Mouse (Mus musculus): ENCODE data around the gene Eef1akmt3. TPM values are rescaled to one million over a fixed set of nuclear protein-coding genes. Genes with fewer than 3 reads are reported as not detected.

Gene Eef1akmt3
- polyA plus RNA-seq, 1 experiment: 1.1 TPM

DNA sequence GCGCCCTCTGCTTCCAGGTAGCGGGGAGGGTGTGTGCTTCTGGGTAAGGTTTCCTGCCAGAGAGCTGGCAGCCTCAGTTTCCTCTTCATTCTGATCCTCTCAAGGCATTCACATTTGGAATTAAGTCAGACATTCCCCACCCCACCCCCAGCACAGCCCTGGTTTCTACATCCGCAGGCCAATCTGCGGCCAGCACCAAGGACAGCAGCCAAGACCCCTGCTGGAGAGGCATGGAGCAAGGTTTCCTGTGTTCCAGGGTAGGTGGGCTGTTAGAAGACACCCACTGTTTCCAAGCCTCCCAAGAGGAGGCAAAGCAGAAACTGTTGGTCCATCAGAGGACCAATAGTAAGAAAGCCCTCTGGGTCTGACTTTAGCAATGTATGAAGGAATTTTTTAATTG, 13.3 kb upstream of the Eef1akmt3 start:
- DNase-seq (ENCODE audit: low spot score): no peak

DNA sequence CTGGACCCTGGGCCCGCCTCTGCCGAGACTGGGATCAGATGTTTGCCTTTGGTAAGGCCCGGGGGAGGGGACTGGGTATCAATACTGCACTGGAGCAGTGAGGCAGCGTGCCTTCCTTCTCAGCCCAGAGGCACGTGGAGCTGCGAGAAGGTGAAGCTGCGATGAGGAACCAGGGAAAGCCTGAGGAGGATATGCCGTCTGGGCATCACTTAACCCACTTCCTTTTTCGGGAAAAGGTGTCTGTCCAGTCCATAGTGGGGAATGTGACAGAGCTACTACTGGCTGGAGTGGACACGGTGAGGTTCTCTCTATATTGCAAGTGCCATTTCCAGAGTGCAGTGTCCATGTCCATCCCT, 8.8 kb upstream of the Eef1akmt3 start:
- DNase-seq (ENCODE audit: low spot score): no peak

DNA sequence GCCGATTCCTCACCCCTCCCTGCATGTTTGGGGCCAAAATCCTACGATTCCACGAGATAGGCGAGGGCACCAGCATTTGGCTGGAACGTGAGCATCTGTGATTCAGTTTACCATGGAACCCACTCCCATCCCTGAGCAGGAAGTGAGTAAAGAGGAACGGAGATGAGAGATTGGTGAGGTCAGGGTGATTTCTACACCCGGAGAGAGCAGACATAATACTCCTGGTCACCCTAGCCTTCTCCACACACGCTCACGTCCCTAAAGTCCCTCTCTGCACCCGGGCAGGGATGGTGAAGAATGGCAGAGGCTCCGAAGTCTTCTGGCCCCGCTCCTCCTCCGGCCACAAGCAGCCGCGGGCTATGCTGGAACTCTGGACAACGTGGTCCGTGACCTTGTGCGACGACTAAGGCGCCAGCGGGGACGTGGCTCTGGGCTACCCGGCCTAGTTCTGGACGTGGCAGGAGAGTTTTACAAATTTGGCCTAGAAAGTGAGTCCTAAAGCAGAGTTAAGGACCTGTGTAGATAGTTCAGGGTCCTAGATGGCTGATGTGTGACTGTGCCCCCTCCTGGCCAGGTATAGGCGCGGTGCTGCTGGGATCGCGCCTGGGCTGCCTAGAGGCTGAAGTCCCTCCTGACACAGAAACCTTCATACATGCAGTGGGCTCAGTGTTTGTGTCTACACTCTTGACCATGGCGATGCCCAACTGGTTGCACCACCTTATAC, 8.2 kb upstream of the Eef1akmt3 start:
- no peak for DNase-seq (ENCODE audit: low spot score)

DNA sequence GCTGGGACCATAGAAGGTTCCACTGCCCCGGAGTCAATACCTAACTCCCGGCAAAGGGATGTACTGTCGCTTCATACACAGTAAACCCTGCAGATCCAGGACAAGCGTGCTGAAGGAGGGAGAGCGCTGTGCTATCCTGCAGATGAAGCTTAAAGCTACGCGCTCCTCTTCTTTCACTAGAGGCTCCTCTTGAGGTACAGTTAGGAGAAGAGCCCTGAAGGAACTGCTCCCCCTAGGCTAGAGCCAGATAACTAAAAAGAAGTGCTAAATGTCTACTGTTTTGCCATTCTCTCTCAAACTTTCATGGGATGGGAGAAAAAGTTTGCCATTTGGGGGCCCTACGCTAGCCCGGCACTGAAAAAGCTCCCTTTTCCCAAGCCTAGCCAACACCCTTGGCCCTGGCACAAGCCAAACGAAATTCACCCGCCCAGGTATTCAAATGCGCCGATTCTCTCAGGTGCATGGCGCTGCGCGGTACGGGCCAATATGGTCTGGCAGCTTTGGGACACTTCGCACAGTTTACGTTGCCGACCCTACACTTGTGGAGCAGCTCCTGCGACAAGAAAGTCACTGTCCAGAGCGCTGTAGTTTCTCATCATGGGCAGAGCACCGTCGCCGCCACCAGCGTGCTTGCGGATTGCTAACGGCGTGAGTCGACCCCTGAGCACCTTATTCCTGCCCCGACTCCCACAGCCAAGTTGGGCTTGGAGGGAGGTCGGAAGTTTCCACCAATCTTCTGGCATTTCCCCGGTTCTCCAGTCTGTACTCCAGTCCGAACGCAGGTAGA, 7.5 kb upstream of the Eef1akmt3 start:
- DNase-seq (ENCODE audit: low spot score): no peak

DNA sequence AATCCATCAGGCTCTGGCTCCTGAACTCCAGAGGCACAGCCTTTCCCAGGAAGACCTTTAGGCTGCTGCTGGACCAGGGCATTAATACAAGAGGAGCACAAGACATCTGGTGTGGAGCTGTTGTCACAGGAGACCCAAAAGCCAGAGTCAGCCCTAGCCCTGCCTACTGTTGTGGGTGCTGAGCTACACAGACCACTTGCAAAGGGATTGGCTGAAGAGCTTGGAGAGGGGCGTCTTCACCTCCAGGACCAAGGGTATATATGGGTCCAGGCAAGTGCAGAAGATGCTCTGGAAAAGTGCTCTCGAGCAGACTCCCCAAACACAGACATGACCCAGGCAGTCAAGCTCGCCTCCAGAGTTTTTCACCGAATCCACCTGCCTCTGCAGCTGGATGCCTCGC, 6.6 kb upstream of the Eef1akmt3 start, which contains the start of gene Cyp27b1:
TSS of gene Cyp27b1 (plus strand) at position 297 of the 400 bp plus-strand sequence.
- DNase-seq (ENCODE audit: low spot score): no peak

DNA sequence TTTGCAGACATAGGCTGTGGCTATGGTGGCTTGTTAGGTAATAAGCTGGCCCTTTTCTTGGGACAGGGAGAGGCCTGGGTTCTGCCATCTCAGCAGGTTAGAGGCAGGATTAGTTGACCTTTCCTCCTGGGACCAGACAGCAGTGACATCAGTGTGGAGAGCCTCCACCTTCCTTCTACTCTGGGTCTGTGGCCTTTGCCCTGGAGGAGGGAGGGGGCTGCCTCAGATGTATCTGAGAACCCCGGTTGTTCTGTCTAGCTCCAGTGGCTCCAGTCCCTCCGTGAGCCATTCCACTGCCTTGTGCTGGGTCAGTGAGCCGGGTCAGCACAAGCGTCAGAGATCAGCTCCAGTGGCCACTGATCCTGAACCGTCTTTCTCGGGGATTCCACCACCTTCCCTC, 1.9 kb upstream of the Eef1akmt3 start:
- no peak for DNase-seq (ENCODE audit: low spot score)

DNA sequence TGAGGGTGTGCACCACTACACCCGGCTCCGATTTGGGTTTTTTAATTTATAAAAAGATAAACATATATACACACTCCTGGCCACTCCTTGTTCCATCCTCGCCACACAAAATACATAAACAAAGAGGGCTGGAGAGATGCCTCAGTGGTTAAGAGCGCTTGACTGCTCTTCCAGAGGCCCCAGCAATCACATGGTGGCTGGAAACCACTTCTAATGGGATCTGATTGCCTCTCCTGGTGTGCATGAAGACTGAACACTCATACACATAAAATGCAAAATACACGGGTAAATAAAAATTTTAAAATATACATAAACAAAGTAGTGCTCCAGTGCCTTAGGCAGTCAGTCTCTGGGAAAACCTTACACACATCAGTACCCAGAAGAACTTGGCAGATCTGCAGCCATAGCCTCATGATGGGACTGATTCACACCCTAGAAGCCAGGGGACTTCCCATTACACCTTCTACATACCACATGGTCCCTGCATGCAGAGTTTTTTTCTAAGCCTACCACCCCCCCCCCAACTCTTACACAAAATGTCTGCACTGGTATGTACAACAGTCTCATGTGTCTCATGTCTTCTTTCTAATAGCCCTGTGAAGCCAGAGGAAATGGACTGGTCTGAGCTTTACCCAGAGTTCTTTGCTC, 1.3 kb upstream of the Eef1akmt3 start:
- no peak for DNase-seq (ENCODE audit: low spot score)

DNA sequence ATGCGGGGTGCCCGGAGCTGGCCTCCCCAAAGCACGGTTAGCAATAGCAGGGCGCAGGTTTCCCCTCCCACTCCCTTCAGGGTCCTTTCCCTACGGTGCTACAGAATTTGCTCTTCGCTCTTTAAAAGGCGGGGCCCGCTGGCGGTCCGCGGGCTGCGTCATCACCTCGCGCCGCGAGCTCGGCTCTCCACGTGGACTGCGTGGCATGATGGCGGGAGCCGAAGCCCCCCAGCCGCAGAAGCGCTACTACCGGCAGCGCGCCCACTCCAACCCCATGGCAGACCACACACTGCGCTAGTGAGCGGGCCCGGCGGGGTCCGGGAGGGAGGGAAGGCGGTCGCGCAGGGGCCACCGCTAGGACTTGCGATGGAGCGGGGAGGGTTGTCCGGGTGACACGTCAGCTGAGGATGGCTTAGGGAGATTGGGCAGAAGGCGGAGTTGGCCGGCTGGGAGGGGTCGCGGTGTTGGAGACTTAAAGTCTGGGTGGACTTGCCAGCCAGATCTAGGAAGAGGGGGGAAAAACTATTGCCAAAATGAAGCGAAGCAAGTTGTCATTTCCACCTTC, 543 bp upstream of the Eef1akmt3 start:
- DNase-seq (ENCODE audit: low spot score): peak; percentile 87

DNA sequence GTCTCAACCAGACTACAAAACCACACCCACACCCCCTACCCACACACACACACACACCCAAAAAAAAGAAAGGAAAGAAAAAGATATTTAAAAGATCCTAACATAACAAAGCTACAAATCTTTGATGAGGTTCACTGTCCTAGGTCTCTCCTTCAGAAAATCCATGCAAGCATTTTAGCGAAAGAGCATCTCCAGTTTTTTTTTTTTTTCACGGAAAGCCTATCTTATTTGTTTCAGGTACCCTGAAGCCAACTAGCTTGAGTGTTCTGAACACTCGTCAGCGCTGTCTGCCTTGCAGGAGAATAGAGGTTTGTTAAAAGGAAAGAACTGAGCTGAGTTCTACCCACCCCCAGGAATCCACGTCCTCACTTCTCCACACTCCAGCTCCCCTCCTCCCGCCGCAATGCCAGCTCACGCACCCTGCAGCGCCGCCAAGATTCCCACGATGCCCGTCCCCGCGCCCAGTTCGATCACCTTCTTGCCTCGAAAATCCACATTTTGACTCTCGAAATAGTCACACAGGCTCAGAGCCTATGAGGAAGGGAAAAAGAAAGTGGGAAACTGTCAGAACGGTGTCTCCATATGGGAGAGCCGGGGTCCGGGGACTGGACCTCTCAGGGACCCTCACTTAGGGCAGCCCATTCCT, 621 bp downstream of the Eef1akmt3 start:
- no peak for DNase-seq (ENCODE audit: low spot score)

DNA sequence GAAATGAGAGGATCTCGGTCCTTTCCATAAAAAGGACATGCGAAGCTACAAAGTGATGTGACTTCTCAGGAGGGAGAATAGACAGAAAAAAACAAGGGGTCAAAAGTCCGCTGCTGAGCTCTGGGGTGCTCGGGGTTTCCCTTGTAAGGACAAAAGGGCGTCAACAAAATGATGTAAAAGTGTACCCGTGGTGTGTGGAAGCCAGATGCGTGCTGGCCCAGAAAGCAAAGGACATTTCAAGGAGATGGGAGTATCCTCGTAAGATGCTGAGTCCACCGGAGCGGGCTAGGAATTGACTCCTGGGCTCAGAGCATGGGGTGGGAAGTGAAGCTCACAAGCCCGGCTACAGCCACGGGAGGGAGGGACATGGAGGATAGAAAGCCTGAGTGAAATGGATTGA, 3.7 kb downstream of the Eef1akmt3 start:
- no peak for DNase-seq (ENCODE audit: low spot score)

DNA sequence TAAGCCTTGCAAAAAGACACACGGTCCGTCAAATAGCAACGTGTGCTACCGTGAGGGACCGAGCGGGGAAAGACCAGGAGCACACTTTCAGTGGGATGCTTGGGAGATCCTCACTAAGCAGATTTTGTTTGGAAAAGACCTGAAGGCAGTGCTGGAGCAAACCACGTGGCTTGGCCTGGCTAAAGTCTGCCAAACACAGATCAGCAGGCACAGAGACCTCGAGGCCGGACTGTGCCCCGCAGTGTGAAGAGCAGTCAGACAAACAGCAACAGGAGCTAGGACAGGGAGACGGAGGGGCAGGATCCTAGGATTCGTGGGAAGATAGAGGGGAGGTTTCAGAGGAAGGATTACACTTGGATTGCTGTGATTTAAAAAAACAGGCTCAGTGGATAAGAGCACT, 5.0 kb downstream of the Eef1akmt3 start:
- DNase-seq (ENCODE audit: low spot score): no peak

DNA sequence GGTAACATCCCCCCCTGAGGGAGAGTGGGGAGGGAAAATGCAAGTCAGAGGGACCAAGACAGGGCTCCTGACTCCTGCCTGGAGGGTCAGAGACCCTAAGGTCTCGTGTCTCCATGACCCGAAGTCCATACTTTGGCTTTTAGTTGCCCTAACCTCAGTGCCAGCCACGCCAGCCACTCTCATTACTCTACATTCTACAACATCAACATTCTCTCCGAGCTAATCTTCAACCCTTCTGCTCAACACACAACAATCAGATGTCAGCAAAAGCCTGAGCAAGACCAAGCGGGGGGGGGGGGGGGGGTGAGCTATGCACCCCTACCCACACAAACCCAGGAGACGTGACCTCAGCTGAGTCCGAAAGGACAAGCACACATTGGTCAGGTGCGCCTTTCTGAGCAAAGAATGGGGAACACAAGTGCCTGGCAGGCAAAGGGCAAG, 8.0 kb downstream of the Eef1akmt3 start:
- no peak for DNase-seq (ENCODE audit: low spot score)

DNA sequence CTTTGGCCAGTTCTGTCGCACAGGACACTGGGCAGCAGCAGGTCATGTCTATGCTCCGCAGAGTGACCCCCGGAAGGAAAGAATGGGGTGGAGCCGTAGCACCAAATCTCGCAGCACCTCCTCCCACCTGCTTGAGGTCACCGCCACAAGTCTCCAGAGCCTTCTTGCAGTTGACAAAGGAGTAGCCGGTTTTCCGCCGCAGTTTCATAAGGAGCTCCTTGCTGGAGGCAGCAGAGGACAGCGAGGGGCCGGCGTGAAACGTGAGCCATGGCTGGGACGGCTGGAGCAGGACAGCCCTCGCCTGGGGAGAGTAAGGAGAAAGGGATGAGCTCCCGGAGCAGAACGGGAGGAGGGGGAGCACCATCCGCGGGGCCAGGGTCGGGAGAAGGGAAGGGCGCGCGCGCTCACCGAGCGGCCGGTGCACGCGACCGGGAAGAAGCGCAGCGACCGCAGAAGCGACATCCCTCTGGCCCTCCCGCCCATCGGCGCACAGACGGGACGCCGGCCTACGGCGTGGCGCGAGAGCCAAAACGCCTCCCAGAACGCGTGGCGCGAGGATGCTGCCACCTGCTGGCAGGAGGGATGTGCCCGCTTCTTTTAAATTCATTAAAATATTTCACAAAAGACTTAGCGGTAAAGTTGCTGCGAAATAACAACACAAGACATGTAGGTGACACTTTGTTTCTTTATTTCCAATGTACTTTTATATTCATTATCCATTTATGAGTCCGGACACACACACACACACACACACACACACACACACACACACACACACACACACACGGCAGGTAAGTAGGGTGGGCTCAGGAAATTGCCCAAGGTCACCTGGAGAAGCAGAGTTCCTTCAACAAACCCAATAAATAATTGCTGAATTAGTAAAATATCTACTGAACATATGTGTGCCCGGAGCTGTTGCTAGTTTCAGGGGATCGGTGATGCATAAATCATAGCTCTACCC, 10.7 kb downstream of the Eef1akmt3 start, which contains the start of gene Tsfm:
TSS of gene Tsfm (minus strand) at position 505 of the 961 bp plus-strand sequence.
- peak; percentile 90 for DNase-seq (ENCODE audit: low spot score)

DNA sequence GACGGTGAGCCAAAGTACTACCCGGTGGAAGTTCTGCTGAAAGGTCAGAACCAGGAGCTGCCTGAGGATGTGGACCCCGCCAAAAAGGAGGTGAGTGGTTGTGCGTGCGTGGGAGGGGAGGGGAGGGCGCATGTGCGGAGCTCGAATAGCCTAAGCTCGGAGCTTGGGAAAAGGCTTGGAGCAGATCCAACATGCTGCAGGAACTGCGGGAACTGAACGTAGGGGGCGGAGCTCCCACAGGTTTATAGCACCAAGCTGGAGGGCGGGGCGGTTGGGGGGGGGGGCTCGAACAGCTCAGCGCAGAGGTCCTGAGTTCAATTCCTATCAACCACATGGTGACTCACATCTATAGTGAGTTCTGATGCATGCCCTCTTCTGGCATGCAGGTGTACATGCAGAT, 22.9 kb downstream of the Eef1akmt3 start:
- DNase-seq (ENCODE audit: low spot score): no peak

DNA sequence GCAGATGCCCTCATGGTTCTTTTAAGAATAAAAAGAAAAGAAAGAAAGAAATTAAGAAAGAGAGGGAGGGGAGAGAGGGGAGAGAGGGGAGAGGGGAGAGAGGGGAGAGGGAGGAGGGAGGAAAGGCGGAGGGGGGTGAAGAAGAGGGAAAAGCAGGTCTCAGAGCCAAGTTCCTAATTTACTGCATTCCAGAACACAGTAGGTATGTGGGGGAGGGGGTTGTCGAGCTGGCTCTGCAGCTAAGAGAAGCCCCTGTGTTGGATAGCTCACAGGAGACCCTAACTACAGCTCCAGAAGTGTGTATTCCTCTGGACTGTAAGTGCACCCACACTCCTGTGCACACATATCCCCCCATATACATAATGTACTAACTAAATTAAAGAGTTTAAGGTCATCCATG, 24.2 kb downstream of the Eef1akmt3 start:
- DNase-seq (ENCODE audit: low spot score): no peak

DNA sequence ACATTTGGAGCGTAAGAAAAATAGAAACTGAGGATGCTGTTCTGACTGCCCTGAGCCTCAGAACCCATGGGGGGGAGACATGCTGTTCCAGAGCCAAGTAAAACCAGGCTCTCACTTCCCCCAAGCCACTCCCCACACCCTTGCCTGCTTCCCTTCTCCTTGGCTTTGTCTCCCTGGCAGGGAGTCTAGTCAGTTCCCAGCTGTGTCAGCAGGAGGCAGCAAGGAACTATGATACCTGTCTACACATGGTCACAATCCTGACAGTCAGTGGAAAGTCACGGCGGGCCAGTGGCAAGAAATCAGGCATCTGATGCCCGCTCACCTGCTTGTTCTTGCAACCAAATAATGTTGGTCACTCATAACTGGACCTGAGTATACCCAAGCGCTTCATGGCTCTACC, 24.8 kb downstream of the Eef1akmt3 start:
- no peak for DNase-seq (ENCODE audit: low spot score)

DNA sequence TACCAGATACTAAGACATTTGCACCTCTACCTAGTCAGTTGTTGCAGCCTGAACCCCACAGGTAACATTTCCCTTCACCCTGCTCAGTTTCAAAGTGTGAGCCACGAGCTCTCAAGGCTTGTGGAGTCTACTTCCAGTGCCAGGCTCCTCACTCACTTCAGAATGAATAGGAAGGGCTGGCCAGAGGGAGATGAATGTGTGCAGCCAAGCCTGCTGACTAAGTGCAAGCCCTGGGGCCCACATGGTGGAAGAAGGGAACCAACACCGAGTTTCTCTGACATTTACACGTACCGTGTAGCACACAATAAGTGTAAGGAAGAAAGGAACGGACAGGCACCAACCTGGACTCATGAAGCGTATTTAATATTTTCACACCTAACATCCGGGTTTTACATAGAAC, 37.5 kb downstream of the Eef1akmt3 start:
- DNase-seq (ENCODE audit: low spot score): no peak

DNA sequence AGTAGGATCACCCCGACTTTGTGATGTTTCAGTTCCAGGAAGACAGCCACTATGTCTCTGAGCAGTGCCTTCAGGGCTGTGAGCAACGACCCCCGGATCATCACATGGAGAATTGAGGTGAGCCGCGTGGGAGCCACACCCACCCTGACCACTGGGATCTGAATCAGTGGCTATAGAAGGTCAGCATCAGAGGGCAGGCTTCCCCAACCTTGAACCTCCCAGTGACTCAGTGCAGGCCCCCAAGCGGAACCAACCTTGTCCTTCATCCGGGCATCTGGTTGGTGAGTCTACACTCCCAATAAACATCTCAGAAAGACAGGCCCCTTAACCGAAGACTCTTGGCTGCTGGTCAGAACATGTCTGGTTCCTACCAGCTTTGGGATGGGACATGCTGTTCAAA, 38.0 kb downstream of the Eef1akmt3 start:
- DNase-seq (ENCODE audit: low spot score): no peak

DNA sequence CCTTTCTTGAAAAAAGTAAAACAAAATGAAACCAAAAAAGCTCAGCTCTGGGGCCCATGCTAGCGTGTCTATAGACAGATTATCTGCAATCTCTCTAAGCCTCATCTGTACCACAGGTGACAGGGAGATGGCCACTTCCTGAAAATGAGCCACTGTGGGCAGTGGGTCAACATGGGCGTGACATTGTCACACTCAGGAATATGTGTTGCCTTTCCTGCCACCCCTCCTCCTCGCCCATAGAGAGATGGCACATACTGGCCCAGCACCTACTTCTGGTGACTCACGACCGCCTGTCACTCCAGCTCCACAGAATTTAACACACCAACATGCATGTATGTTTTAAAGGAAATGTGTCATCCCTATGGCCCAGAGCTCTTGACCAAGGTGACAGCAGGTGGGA, 38.5 kb downstream of the Eef1akmt3 start:
- DNase-seq (ENCODE audit: low spot score): no peak

DNA sequence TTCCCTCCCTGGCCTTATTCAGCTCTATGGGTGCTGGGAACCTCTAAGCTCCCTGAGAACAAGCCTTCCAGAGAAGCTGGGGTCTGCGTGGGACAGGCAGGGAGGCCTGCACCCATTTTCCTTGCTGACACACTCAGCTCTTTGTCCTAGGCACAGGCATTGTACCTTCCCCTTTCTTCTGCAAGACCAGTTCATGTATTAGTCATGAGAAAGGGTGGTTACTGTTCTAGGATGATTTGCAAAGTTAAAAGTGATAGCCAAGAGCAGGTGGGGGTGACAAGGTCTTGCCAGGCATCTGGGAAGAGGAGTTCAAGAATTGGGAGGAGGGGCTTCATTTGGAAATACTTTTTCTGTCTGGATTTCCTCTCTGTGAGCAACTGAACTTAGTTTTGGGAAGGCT, 39.3 kb downstream of the Eef1akmt3 start:
- no peak for DNase-seq (ENCODE audit: low spot score)

DNA sequence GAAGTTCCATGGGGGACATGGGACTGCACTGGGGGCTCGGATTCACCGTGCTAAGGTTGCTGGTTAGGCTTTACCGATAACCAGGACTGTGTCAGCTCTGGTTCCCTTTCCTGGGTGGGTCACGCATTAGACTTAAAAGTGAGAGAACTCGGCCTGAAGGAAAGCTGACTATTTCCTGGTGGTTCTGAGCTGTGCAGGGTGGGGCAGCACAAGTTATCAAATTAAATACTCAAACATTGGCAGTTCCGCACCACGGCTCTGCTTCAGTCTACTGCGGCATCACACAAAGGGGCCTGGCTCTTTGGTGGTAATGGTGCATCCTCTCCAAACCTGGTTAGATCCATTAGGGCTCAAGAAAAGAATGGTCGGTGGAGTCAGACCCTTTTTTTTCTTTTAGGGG, 40.0 kb downstream of the Eef1akmt3 start:
- no peak for DNase-seq (ENCODE audit: low spot score)
